Mouse (Mus musculus): ENCODE measurements around the gene Nudt2. TPM values are rescaled to one million over a fixed set of nuclear protein-coding genes. Genes with fewer than 3 reads are reported as not detected.
"Not testable (repeated sequence)": the region's sequence is repeated elsewhere in the genome, so short reads cannot be mapped to it uniquely, and the experiment has no call there.

The Nudt2 gene
- polyA plus RNA-seq (2014; fragmentation: Nextera tagmentation; extraction: Ambion mirVana) = 45.0 and 46.4 TPM in 2 replicates

- no peaks in the 10 kb centered on the region for H3K36me3 ChIP-seq (ENCODE audit: control insufficient read depth, insufficient read depth, low read length)
- peak within 1 kb of the TSS; percentile 81 for H3K4me2 ChIP-seq
- under 1% methylated on average over 70 of the region's 70 CpGs for WGBS (ENCODE audit: insufficient replicate concordance)
- H3K9me3 ChIP-seq (replicated peaks; ENCODE audit: control insufficient read depth, low read length) = no peaks in the 10 kb centered on the region
- peak within 1 kb of the TSS; percentile 58; the same call in 1 of the 2 replicates for H3K27ac ChIP-seq (ENCODE audit: low read depth, low read length)
- no peaks in the 10 kb centered on the region for H3K27me3 ChIP-seq (ENCODE audit: control insufficient read depth, insufficient read depth, low read length)
- H3K4me3 ChIP-seq (ENCODE audit: low read depth, low read length) = peak within 1 kb of the TSS; percentile 72
- ATAC-seq (replicated peaks; ENCODE audit: insufficient number of reproducible peaks, low FRiP score, low TSS enrichment) = peak; percentile 98
- peak within 1 kb of the TSS; percentile 82 for H3K9ac ChIP-seq (ENCODE audit: low read depth, low read length)
- no peaks in the 10 kb centered on the region; the same call in 1 of the 2 replicates for H3K4me1 ChIP-seq (ENCODE audit: control insufficient read depth, insufficient read depth, low read length)
These were observed at the start of gene Nudt2, which contains the start of gene Kif24 for GRCm38 (mm10) chr4:41464345-41465286. TSS of gene Nudt2 (plus strand) at chr4:41465151. TSS of gene Kif24 (minus strand) at chr4:41464887.

GRCm38 (mm10) chr4:41416966-41417365 lies 48.0 kb upstream of the Nudt2 start:
- Histone ChIP-seq H3K9me3 (replicated peaks; ENCODE audit: control insufficient read depth, low read length) (no peaks in the 10 kb centered on the region), H3K27ac (ENCODE audit: low read depth, low read length) (no peak overlapping the region), H3K36me3 (ENCODE audit: control insufficient read depth, insufficient read depth, low read length) (no peaks in the 10 kb centered on the region), H3K9ac (ENCODE audit: low read depth, low read length) (no peak overlapping the region), H3K4me3 (ENCODE audit: low read depth, low read length) (no peak overlapping the region), H3K4me2 (no peak overlapping the region), H3K27me3 (ENCODE audit: control insufficient read depth, insufficient read depth, low read length) (no peaks in the 10 kb centered on the region), H3K4me1 (ENCODE audit: control insufficient read depth, insufficient read depth, low read length) (no peaks in the 10 kb centered on the region)
- no peak for ATAC-seq (replicated peaks; ENCODE audit: insufficient number of reproducible peaks, low FRiP score, low TSS enrichment)

- Histone ChIP-seq H3K9ac (ENCODE audit: low read depth, low read length) (no peak overlapping the region), H3K4me1 (ENCODE audit: control insufficient read depth, insufficient read depth, low read length) (no peaks in the 10 kb centered on the region; the same call in 1 of the 2 replicates), H3K27me3 (ENCODE audit: control insufficient read depth, insufficient read depth, low read length) (no peaks in the 10 kb centered on the region), H3K4me2 (no peak overlapping the region), H3K4me3 (ENCODE audit: low read depth, low read length) (no peak overlapping the region), H3K9me3 (replicated peaks; ENCODE audit: control insufficient read depth, low read length) (no peaks in the 10 kb centered on the region), H3K36me3 (ENCODE audit: control insufficient read depth, insufficient read depth, low read length) (no peaks in the 10 kb centered on the region), H3K27ac (ENCODE audit: low read depth, low read length) (no peak overlapping the region)
- 82% methylated on average over 5 of the region's 5 CpGs for WGBS (ENCODE audit: insufficient replicate concordance)
- ATAC-seq (replicated peaks; ENCODE audit: insufficient number of reproducible peaks, low FRiP score, low TSS enrichment) = no peak
These were observed 26.0 kb upstream of the Nudt2 start for GRCm38 (mm10) chr4:41438931-41439330.

- no peak; the same call in 1 of the 2 replicates for ATAC-seq (replicated peaks; ENCODE audit: insufficient number of reproducible peaks, low FRiP score, low TSS enrichment)
- Histone ChIP-seq H3K4me3 (ENCODE audit: low read depth, low read length) (no peak overlapping the region), H3K4me2 (no peak overlapping the region), H3K9me3 (replicated peaks; ENCODE audit: control insufficient read depth, low read length) (no peaks in the 10 kb centered on the region), H3K27ac (ENCODE audit: low read depth, low read length) (no peak overlapping the region), H3K36me3 (ENCODE audit: control insufficient read depth, insufficient read depth, low read length) (no peaks in the 10 kb centered on the region; the same call in 1 of the 2 replicates), H3K4me1 (ENCODE audit: control insufficient read depth, insufficient read depth, low read length) (no peaks in the 10 kb centered on the region; the same call in 1 of the 2 replicates), H3K9ac (ENCODE audit: low read depth, low read length) (no peak overlapping the region), H3K27me3 (ENCODE audit: control insufficient read depth, insufficient read depth, low read length) (no peaks in the 10 kb centered on the region)
- WGBS (ENCODE audit: insufficient replicate concordance) = 43% methylated on average over 4 of the region's 4 CpGs
These were observed 22.1 kb upstream of the Nudt2 start for GRCm38 (mm10) chr4:41442790-41443302.

GRCm38 (mm10) chr4:41447595-41447994 lies 17.4 kb upstream of the Nudt2 start:
- H3K4me3 ChIP-seq (ENCODE audit: low read depth, low read length) = no peak overlapping the region
- WGBS (ENCODE audit: insufficient replicate concordance) = 92% methylated on average over 3 of the region's 3 CpGs
- no peaks in the 10 kb centered on the region for H3K27me3 ChIP-seq (ENCODE audit: control insufficient read depth, insufficient read depth, low read length)
- H3K9me3 ChIP-seq (replicated peaks; ENCODE audit: control insufficient read depth, low read length) = no peaks in the 10 kb centered on the region
- no peak overlapping the region for H3K9ac ChIP-seq (ENCODE audit: low read depth, low read length)
- no peaks in the 10 kb centered on the region; the same call in 1 of the 2 replicates for H3K36me3 ChIP-seq (ENCODE audit: control insufficient read depth, insufficient read depth, low read length)
- ATAC-seq (replicated peaks; ENCODE audit: insufficient number of reproducible peaks, low FRiP score, low TSS enrichment) = no peak
- no peak overlapping the region for H3K4me2 ChIP-seq
- peaks cover 3% of the 10 kb centered on the region; the same call in 1 of the 2 replicates for H3K4me1 ChIP-seq (ENCODE audit: control insufficient read depth, insufficient read depth, low read length)
- no peak overlapping the region for H3K27ac ChIP-seq (ENCODE audit: low read depth, low read length)

GRCm38 (mm10) chr4:41460690-41461089 lies 4.3 kb upstream of the Nudt2 start:
- Histone ChIP-seq H3K27ac (ENCODE audit: low read depth, low read length) (no peak overlapping the region), H3K36me3 (ENCODE audit: control insufficient read depth, insufficient read depth, low read length) (no peaks in the 10 kb centered on the region), H3K9ac (ENCODE audit: low read depth, low read length) (no peak overlapping the region), H3K4me2 (no peak overlapping the region), H3K27me3 (ENCODE audit: control insufficient read depth, insufficient read depth, low read length) (no peaks in the 10 kb centered on the region), H3K9me3 (replicated peaks; ENCODE audit: control insufficient read depth, low read length) (no peaks in the 10 kb centered on the region), H3K4me1 (ENCODE audit: control insufficient read depth, insufficient read depth, low read length) (no peaks in the 10 kb centered on the region; the same call in 1 of the 2 replicates), H3K4me3 (ENCODE audit: low read depth, low read length) (no peak overlapping the region)
- no peak for ATAC-seq (replicated peaks; ENCODE audit: insufficient number of reproducible peaks, low FRiP score, low TSS enrichment)
- whole genome bisulfite sequencing (ENCODE audit: insufficient replicate concordance) = 98% methylated on average over 1 of the region's 1 CpGs

- not testable (repeated sequence) for H3K36me3 ChIP-seq (ENCODE audit: control insufficient read depth, insufficient read depth, low read length); ATAC-seq (replicated peaks; ENCODE audit: insufficient number of reproducible peaks, low FRiP score, low TSS enrichment); H3K4me1 ChIP-seq (ENCODE audit: control insufficient read depth, insufficient read depth, low read length); H3K9me3 ChIP-seq (replicated peaks; ENCODE audit: control insufficient read depth, low read length); H3K27ac ChIP-seq (ENCODE audit: low read depth, low read length); H3K27me3 ChIP-seq (ENCODE audit: control insufficient read depth, insufficient read depth, low read length)
- WGBS (ENCODE audit: insufficient replicate concordance) = 54% methylated on average over 3 of the region's 3 CpGs
- 0 out of 2 replicates have a peak overlapping the region, but pooled peaks have one; percentile 22 for H3K9ac ChIP-seq (ENCODE audit: low read depth, low read length)
- H3K4me3 ChIP-seq (ENCODE audit: low read depth, low read length) = peak overlapping the region; percentile 72
- H3K4me2 ChIP-seq = peak overlapping the region; percentile 81
These were observed 1.8 kb upstream of the Nudt2 start for GRCm38 (mm10) chr4:41463051-41463738.

GRCm38 (mm10) chr4:41465287-41465665 lies 325 bp downstream of the Nudt2 start:
- ATAC-seq (replicated peaks; ENCODE audit: insufficient number of reproducible peaks, low FRiP score, low TSS enrichment) = no peak
- no peak overlapping the region for H3K27ac ChIP-seq (ENCODE audit: low read depth, low read length)
- H3K4me1 ChIP-seq (ENCODE audit: control insufficient read depth, insufficient read depth, low read length) = no peaks in the 10 kb centered on the region; the same call in 1 of the 2 replicates
- no peaks in the 10 kb centered on the region for H3K36me3 ChIP-seq (ENCODE audit: control insufficient read depth, insufficient read depth, low read length)
- H3K4me2 ChIP-seq = peak overlapping the region; percentile 67
- peak overlapping the region; percentile 72 for H3K4me3 ChIP-seq (ENCODE audit: low read depth, low read length)
- H3K9me3 ChIP-seq (replicated peaks; ENCODE audit: control insufficient read depth, low read length) = no peaks in the 10 kb centered on the region
- H3K27me3 ChIP-seq (ENCODE audit: control insufficient read depth, insufficient read depth, low read length) = no peaks in the 10 kb centered on the region
- WGBS (ENCODE audit: insufficient replicate concordance) = 4% methylated on average over 17 of the region's 17 CpGs
- peak overlapping the region; percentile 82 for H3K9ac ChIP-seq (ENCODE audit: low read depth, low read length)
